Mouse (Mus musculus): ENCODE data around the gene Nrp2. TPM values are rescaled to one million over a fixed set of nuclear protein-coding genes. Genes with fewer than 3 reads are reported as not detected.

Nrp2 gene
- polyA plus RNA-seq, 1 experiment from 2014 or later = 30.8 TPM

GRCm38 (mm10) chr1:62728926-62729325 lies 25.8 kb downstream of the Nrp2 start:
- Histone ChIP-seq H3K36me3 (no peaks in the 10 kb centered on the region), H3K27me3 (no peaks in the 10 kb centered on the region), H3K9me3 (no peaks in the 10 kb centered on the region), H3K4me1 (peaks cover 17% of the 10 kb centered on the region; the same call in 1 of the 2 replicates), H3K4me2 (replicated peaks) (no peak overlapping the region), H3K9ac (replicated peaks) (no peak overlapping the region), H3K4me3 (no peak overlapping the region), H3K27ac (replicated peaks) (no peak overlapping the region)
- ATAC-seq (replicated peaks) = no peak
- 71% methylated on average over 9 of the region's 9 CpGs for WGBS

- Histone ChIP-seq H3K27ac (replicated peaks) (no peak overlapping the region), H3K27me3 (no peaks in the 10 kb centered on the region), H3K36me3 (no peaks in the 10 kb centered on the region), H3K4me2 (replicated peaks) (no peak overlapping the region), H3K9ac (replicated peaks) (no peak overlapping the region), H3K9me3 (no peaks in the 10 kb centered on the region), H3K4me1 (peaks cover 17% of the 10 kb centered on the region; the same call in 1 of the 2 replicates), H3K4me3 (no peak overlapping the region)
- no peak for ATAC-seq (replicated peaks)
- 57% methylated on average over 13 of the region's 13 CpGs for WGBS
Observed at GRCm38 (mm10) chr1:62729345-62730150, 26.5 kb downstream of the Nrp2 start.

DNA sequence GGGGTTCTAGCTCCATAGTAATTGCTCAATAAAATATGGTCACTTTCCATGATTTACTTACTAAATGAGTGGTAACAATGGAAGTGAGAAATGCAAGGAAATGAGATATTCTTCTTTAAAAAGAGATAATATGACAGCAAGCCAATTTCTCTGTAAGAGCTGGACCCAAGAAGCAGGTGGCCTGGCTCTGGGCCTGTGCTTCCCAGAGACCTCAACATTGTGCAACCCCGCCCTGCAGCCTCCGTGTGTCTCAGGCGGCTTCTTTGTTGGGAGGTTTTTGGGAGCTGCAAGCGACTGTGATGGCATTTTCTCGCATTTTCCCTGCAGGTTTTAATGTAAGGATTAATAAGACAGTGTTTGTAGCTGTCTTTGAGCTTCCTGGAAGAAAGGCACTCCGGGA lies 29.0 kb downstream of the Nrp2 start:
- peak overlapping the region; percentile 13; the same call in 1 of the 2 replicates for H3K27ac ChIP-seq (replicated peaks)
- H3K4me3 ChIP-seq = no peak overlapping the region
- H3K9me3 ChIP-seq = no peaks in the 10 kb centered on the region
- 42% methylated on average over 6 of the region's 6 CpGs for WGBS
- no peak for ATAC-seq (replicated peaks)
- no peaks in the 10 kb centered on the region for H3K27me3 ChIP-seq
- no peak overlapping the region for H3K4me2 ChIP-seq (replicated peaks)
- no peaks in the 10 kb centered on the region for H3K36me3 ChIP-seq
- H3K4me1 ChIP-seq = peaks cover 17% of the 10 kb centered on the region; the same call in 1 of the 2 replicates
- no peak overlapping the region for H3K9ac ChIP-seq (replicated peaks)

DNA sequence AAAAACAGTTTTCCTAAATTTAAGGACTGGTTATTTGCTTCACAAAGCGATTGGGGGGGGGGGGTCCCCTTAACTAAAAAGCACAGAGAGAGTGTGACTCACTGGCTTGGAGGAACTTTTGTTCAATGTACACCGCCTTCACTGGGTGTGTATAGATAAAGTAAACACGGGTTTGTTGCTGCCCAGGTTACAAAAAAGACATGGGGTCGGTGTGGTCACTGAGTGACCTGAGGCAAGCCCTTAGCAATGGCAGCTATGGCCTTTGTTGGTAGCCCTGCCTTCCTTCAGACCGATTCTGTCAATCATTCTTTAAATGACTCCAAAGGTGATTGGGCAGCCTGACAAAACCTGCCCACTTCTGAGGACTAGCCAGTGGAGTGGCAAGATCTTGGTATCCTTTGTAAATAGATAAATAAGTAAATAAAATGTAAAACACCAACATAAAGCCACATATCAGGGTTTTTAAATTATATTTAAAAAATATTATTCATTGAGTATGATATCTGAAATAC lies 31.4 kb downstream of the Nrp2 start:
- H3K9me3 ChIP-seq = no peaks in the 10 kb centered on the region
- no peaks in the 10 kb centered on the region for H3K36me3 ChIP-seq
- H3K4me1 ChIP-seq = peaks cover 13% of the 10 kb centered on the region; the same call in 1 of the 2 replicates
- H3K4me2 ChIP-seq (replicated peaks) = no peak overlapping the region
- H3K9ac ChIP-seq (replicated peaks) = no peak overlapping the region
- WGBS = 69% methylated on average over 5 of the region's 5 CpGs
- no peak for ATAC-seq (replicated peaks)
- H3K4me3 ChIP-seq = no peak overlapping the region
- no peaks in the 10 kb centered on the region for H3K27me3 ChIP-seq
- H3K27ac ChIP-seq (replicated peaks) = no peak overlapping the region

- no peak overlapping the region for H3K4me3 ChIP-seq
- no peak for ATAC-seq (replicated peaks)
- H3K9me3 ChIP-seq = no peaks in the 10 kb centered on the region
- H3K36me3 ChIP-seq = no peaks in the 10 kb centered on the region
- no peak overlapping the region for H3K27ac ChIP-seq (replicated peaks)
- H3K4me1 ChIP-seq = peaks cover 13% of the 10 kb centered on the region; the same call in 1 of the 2 replicates
- H3K9ac ChIP-seq (replicated peaks) = no peak overlapping the region
- H3K27me3 ChIP-seq = no peaks in the 10 kb centered on the region
- WGBS = 89% methylated on average over 4 of the region's 4 CpGs
- no peak overlapping the region for H3K4me2 ChIP-seq (replicated peaks)
Observed at GRCm38 (mm10) chr1:62734980-62735379, 31.9 kb downstream of the Nrp2 start.

DNA sequence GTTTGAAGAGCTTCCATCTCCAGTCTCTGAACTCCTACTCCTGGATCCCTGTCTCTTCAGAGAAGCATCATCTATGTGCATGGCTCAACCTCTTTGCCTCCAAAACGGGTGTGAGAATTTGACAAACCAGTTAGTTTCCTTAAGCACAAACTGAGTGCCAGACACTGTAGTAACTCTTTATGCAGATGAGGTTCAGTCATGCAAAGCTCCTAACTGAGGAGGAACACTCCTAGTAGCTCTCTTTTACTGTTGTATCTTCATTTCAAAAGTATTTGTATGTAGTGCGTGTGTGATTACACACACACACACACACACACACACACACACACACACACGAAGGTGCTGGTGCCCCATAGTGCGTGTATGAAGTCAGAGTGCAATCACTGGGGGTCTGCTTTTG lies 32.8 kb downstream of the Nrp2 start:
- Histone ChIP-seq H3K4me2 (replicated peaks) (no peak overlapping the region), H3K9ac (replicated peaks) (no peak overlapping the region), H3K27me3 (no peaks in the 10 kb centered on the region), H3K4me3 (no peak overlapping the region), H3K9me3 (no peaks in the 10 kb centered on the region), H3K27ac (replicated peaks) (no peak overlapping the region), H3K36me3 (no peaks in the 10 kb centered on the region), H3K4me1 (peaks cover 13% of the 10 kb centered on the region; the same call in 1 of the 2 replicates)
- ATAC-seq (replicated peaks) = no peak
- 84% methylated on average over 4 of the region's 4 CpGs for WGBS

- WGBS = 71% methylated on average over 8 of the region's 8 CpGs
- H3K27me3 ChIP-seq = no peaks in the 10 kb centered on the region
- ATAC-seq (replicated peaks) = no peak
Observed at GRCm38 (mm10) chr1:62736455-62737012, 33.4 kb downstream of the Nrp2 start.

GRCm38 (mm10) chr1:62738165-62738564 lies 35.1 kb downstream of the Nrp2 start:
- ATAC-seq (replicated peaks) = no peak
- Histone ChIP-seq H3K4me3 (no peak overlapping the region), H3K27ac (replicated peaks) (no peak overlapping the region), H3K4me2 (replicated peaks) (no peak overlapping the region), H3K4me1 (peaks cover 9% of the 10 kb centered on the region), H3K9ac (replicated peaks) (no peak overlapping the region), H3K27me3 (no peaks in the 10 kb centered on the region), H3K36me3 (no peaks in the 10 kb centered on the region), H3K9me3 (no peaks in the 10 kb centered on the region)
- 87% methylated on average over 11 of the region's 11 CpGs for WGBS

More at GRCm38 (mm10) chr1:62736455-62737012, 33.4 kb downstream of the Nrp2 start:
- H3K9me3 ChIP-seq = no peaks in the 10 kb centered on the region
- no peak overlapping the region for H3K4me2 ChIP-seq (replicated peaks)
- H3K36me3 ChIP-seq = no peaks in the 10 kb centered on the region
- H3K9ac ChIP-seq (replicated peaks) = no peak overlapping the region
- no peak overlapping the region for H3K4me3 ChIP-seq
- no peak overlapping the region for H3K27ac ChIP-seq (replicated peaks)
- peaks cover 13% of the 10 kb centered on the region; the same call in 1 of the 2 replicates for H3K4me1 ChIP-seq

GRCm38 (mm10) chr1:62742092-62742491 lies 39.0 kb downstream of the Nrp2 start:
- H3K9ac ChIP-seq (replicated peaks) = no peak overlapping the region
- H3K4me3 ChIP-seq = no peak overlapping the region
- H3K27ac ChIP-seq (replicated peaks) = no peak overlapping the region
- no peaks in the 10 kb centered on the region for H3K27me3 ChIP-seq
- ATAC-seq (replicated peaks) = 0 out of 2 replicates have a peak, but pooled peaks have one; percentile 11
- 0 out of 2 replicates have a peak, but pooled peaks cover 3% of the 10 kb centered on the region for H3K36me3 ChIP-seq
- WGBS = 38% methylated on average over 3 of the region's 3 CpGs
- H3K4me1 ChIP-seq = peaks cover 6% of the 10 kb centered on the region
- no peak overlapping the region for H3K4me2 ChIP-seq (replicated peaks)
- H3K9me3 ChIP-seq = no peaks in the 10 kb centered on the region

DNA sequence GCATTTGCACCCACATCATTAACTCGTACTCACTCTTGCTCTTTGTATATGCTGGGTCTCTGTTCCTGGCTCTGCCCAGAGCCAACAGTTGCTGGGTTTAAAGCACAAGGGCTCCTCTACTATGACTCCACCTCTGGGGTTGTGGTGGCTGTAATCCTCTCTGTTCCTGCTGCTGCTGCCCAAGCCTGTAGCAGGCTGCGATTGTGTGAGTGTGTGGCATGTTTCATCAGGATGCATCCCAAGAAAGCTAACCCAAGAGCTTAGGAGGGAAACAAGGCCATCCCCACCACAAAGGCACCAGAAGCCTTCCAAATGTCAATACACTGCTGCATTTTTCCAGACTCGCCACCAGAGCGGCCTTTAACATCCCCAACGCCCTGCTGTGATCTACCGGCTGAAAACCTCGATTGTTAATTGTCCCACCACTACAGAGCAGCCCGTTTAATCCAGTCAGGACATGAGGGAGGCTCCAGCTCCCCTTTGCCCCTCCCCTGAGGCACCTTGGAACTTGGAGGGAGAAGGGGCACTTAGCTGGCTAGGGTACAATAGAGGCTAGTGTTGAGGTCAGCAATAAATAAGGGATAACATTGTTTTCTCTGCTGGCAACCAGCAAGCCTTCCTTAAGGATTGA lies 40.1 kb downstream of the Nrp2 start:
- H3K4me2 ChIP-seq (replicated peaks) = no peak overlapping the region
- H3K27me3 ChIP-seq = no peaks in the 10 kb centered on the region
- ATAC-seq (replicated peaks) = no peak; the same call in 1 of the 2 replicates
- H3K4me1 ChIP-seq = peaks cover 6% of the 10 kb centered on the region
- no peaks in the 10 kb centered on the region for H3K9me3 ChIP-seq
- 8% methylated on average over 8 of the region's 8 CpGs for WGBS
- H3K27ac ChIP-seq (replicated peaks) = 0 out of 2 replicates have a peak overlapping the region, but pooled peaks have one; percentile 17
- no peak overlapping the region for H3K9ac ChIP-seq (replicated peaks)
- 0 out of 2 replicates have a peak, but pooled peaks cover 3% of the 10 kb centered on the region for H3K36me3 ChIP-seq
- H3K4me3 ChIP-seq = no peak overlapping the region

DNA sequence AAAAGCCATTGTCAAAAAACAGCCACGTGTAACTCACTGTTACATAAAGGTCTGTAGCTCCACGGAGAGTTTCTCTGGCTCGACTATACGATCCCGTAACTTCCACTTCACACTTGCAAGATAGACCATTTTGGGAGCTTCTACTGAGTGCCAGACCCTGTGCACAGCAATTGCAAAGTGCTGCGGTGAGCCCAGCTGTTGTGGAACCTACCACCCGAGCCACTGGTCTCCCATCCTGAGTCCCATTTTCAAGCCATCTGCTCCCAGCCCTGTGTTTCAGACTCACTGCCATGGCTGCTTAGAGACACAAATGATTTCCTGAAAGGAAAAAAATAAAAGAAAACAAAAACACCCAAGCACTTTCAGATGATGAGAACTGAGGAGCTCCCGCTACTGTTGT lies 42.8 kb downstream of the Nrp2 start:
- H3K27me3 ChIP-seq = no peaks in the 10 kb centered on the region
- no peak for ATAC-seq (replicated peaks)
- H3K4me1 ChIP-seq = peaks cover 23% of the 10 kb centered on the region
- no peak overlapping the region for H3K27ac ChIP-seq (replicated peaks)
- H3K4me3 ChIP-seq = no peak overlapping the region
- no peak overlapping the region for H3K9ac ChIP-seq (replicated peaks)
- WGBS = 86% methylated on average over 8 of the region's 8 CpGs
- 0 out of 2 replicates have a peak, but pooled peaks cover 3% of the 10 kb centered on the region for H3K36me3 ChIP-seq
- H3K9me3 ChIP-seq = no peaks in the 10 kb centered on the region
- no peak overlapping the region for H3K4me2 ChIP-seq (replicated peaks)

Data from forebrain, embryonic 15.5 days (tissue).